Mouse (Mus musculus) embryonic facial prominence, embryonic 10.5 days (tissue): ENCODE results near the gene Psme2. TPM values are rescaled to one million over a fixed set of nuclear protein-coding genes. Genes with fewer than 3 reads are reported as not detected.
A peak's percentile ranks its signal among the peaks of the same experiment; 100 is the strongest.

Source experiments
- DNase-seq: peaks from one replicate; pipeline ENCODE4 v3.0.0-alpha.2; 2017; ENCODE audit warnings: low spot score
- H3K27ac ChIP-seq: fragments of 300-500 bp; sonication (generic); replicated peaks from 2 replicates; pipeline ENCODE4 v1.5.1; 2016; ENCODE audit warnings: mild to moderate bottlenecking
- H3K27me3 ChIP-seq: fragments of 300-500 bp; sonication (generic); replicated peaks from 2 replicates; pipeline ENCODE4 v1.6.1; 2016; ENCODE audit warnings: low read depth, mild to moderate bottlenecking; ENCODE audit not compliant: poor library complexity, severe bottlenecking
- H3K36me3 ChIP-seq: fragments of 300-500 bp; sonication (generic); replicated peaks from 2 replicates; pipeline ENCODE4 v1.6.1; 2016; ENCODE audit warnings: mild to moderate bottlenecking, moderate library complexity
- H3K4me1 ChIP-seq: fragments of 300-500 bp; sonication (generic); 2 replicates; pipeline ENCODE4 v1.6.1; 2016
- H3K4me3 ChIP-seq: fragments of 300-500 bp; sonication (generic); 2 replicates; pipeline ENCODE4 v1.5.1; 2016; ENCODE audit warnings: mild to moderate bottlenecking, moderate library complexity
- H3K9me3 ChIP-seq: fragments of 300-500 bp; sonication (generic); 2 replicates; pipeline ENCODE4 v1.6.1; 2016; ENCODE audit warnings: mild to moderate bottlenecking
- WGBS: fragments of 180-500 bp; shearing (Covaris S2); methylation state at CpG from one replicate; pipeline ENCODE4 v1.1.7; 2016; 5-methylcytosine and 5-hydroxymethylcytosine counted together
- polyA plus RNA-seq: library from polyadenylated mRNA; unstranded; fragments of >200 nt; fragmentation: Nextera tagmentation; extraction: Ambion mirVana; gene quantifications from 2 replicates; pipeline ENCODE4 v1.2.1, GENCODE M21; 2016

Gene Psme2
- polyA plus RNA-seq, 1 experiment from 2014 or later, result 186 TPM

GRCm38 (mm10) chr14:55575711-55576110, 15.2 kb downstream of the Psme2 start:
- H3K27ac ChIP-seq, result peak overlapping the region; percentile 54; the same call in 1 of the 2 replicates
- H3K4me3 ChIP-seq, result 0 out of 2 replicates have a peak overlapping the region, but pooled peaks have one; percentile 5
- H3K27me3 ChIP-seq, result no peaks in the 10 kb centered on the region
- WGBS, result 68% methylated on average over 13 of the region's 13 CpGs
- no peak for DNase-seq
- no peaks in the 10 kb centered on the region for H3K9me3 ChIP-seq
- peaks cover 29% of the 10 kb centered on the region for H3K4me1 ChIP-seq
- H3K36me3 ChIP-seq, result peaks cover 12% of the 10 kb centered on the region

GRCm38 (mm10) chr14:55575302-55575701, 15.6 kb downstream of the Psme2 start, which contains the start of gene Fitm1:
TSS of gene Fitm1 (plus strand) at chr14:55575617.
- no peaks in the 10 kb centered on the region for H3K9me3 ChIP-seq

GRCm38 (mm10) chr14:55571760-55572159, 19.2 kb downstream of the Psme2 start:
- Histone ChIP-seq H3K4me3 (no peak overlapping the region), H3K36me3 (peaks cover 39% of the 10 kb centered on the region), H3K9me3 (no peaks in the 10 kb centered on the region), H3K4me1 (peaks cover 12% of the 10 kb centered on the region), H3K27ac (no peak overlapping the region), H3K27me3 (no peaks in the 10 kb centered on the region)
- no peak for DNase-seq

More at GRCm38 (mm10) chr14:55575302-55575701, 15.6 kb downstream of the Psme2 start, which contains the start of gene Fitm1:
- Histone ChIP-seq H3K27ac (peak within 1 kb of the TSS; percentile 54; the same call in 1 of the 2 replicates), H3K4me1 (peaks cover 29% of the 10 kb centered on the region), H3K36me3 (peaks cover 10% of the 10 kb centered on the region), H3K4me3 (0 out of 2 replicates have a peak within 1 kb of the TSS, but pooled peaks have one; percentile 5), H3K27me3 (no peaks in the 10 kb centered on the region)
- WGBS, result 77% methylated on average over 8 of the region's 8 CpGs
- DNase-seq, result no peak

- H3K36me3 ChIP-seq, result peaks cover 51% of the 10 kb centered on the region
- H3K4me1 ChIP-seq, result peaks cover 4% of the 10 kb centered on the region
- WGBS, result 89% methylated on average over 2 of the region's 2 CpGs
- H3K9me3 ChIP-seq, result no peaks in the 10 kb centered on the region
- H3K27me3 ChIP-seq, result no peaks in the 10 kb centered on the region
- no peak overlapping the region for H3K4me3 ChIP-seq
- H3K27ac ChIP-seq, result no peak overlapping the region
- DNase-seq, result no peak
Measured at GRCm38 (mm10) chr14:55570588-55570987, 20.3 kb downstream of the Psme2 start.

GRCm38 (mm10) chr14:55567496-55567895, 23.4 kb downstream of the Psme2 start:
- Histone ChIP-seq H3K27me3 (no peaks in the 10 kb centered on the region), H3K4me1 (no peaks in the 10 kb centered on the region), H3K27ac (no peak overlapping the region), H3K36me3 (peaks cover 77% of the 10 kb centered on the region), H3K9me3 (no peaks in the 10 kb centered on the region), H3K4me3 (no peak overlapping the region)
- DNase-seq, result no peak
- WGBS, result 87% methylated on average over 3 of the region's 3 CpGs

GRCm38 (mm10) chr14:55565748-55566147, 25.2 kb downstream of the Psme2 start:
- Histone ChIP-seq H3K36me3 (peaks cover 75% of the 10 kb centered on the region), H3K27ac (no peak overlapping the region), H3K27me3 (no peaks in the 10 kb centered on the region), H3K4me3 (no peak overlapping the region), H3K4me1 (peaks cover 16% of the 10 kb centered on the region), H3K9me3 (no peaks in the 10 kb centered on the region)
- DNase-seq, result no peak
- 79% methylated on average over 3 of the region's 3 CpGs for WGBS

GRCm38 (mm10) chr14:55563249-55563648, 27.7 kb downstream of the Psme2 start:
- 89% methylated on average over 11 of the region's 11 CpGs for WGBS
- no peak overlapping the region for H3K4me3 ChIP-seq
- no peak overlapping the region for H3K27ac ChIP-seq
- no peaks in the 10 kb centered on the region for H3K27me3 ChIP-seq
- peaks cover 22% of the 10 kb centered on the region for H3K4me1 ChIP-seq
- H3K36me3 ChIP-seq, result peaks cover 53% of the 10 kb centered on the region
- no peaks in the 10 kb centered on the region for H3K9me3 ChIP-seq
- no peak for DNase-seq

GRCm38 (mm10) chr14:55561860-55562259, 29.1 kb downstream of the Psme2 start:
- peaks cover 39% of the 10 kb centered on the region for H3K36me3 ChIP-seq
- H3K4me1 ChIP-seq, result peaks cover 25% of the 10 kb centered on the region
- H3K9me3 ChIP-seq, result no peaks in the 10 kb centered on the region
- WGBS, result 81% methylated on average over 10 of the region's 10 CpGs
- DNase-seq, result no peak
- no peak overlapping the region for H3K27ac ChIP-seq
- H3K27me3 ChIP-seq, result no peaks in the 10 kb centered on the region
- peak overlapping the region; percentile 79 for H3K4me3 ChIP-seq

GRCm38 (mm10) chr14:55560202-55561073, 30.5 kb downstream of the Psme2 start, which contains the start of gene A730061H03Rik:
TSS of gene A730061H03Rik (minus strand) at chr14:55560406.
- WGBS, result under 1% methylated on average over 51 of the region's 51 CpGs
- DNase-seq, result peak; percentile 98
- peaks cover 26% of the 10 kb centered on the region for H3K4me1 ChIP-seq
- peaks cover 25% of the 10 kb centered on the region for H3K36me3 ChIP-seq
- H3K27ac ChIP-seq, result peak within 1 kb of the TSS; percentile 95
- no peaks in the 10 kb centered on the region for H3K9me3 ChIP-seq
- peak within 1 kb of the TSS; percentile 79 for H3K4me3 ChIP-seq
- H3K27me3 ChIP-seq, result no peaks in the 10 kb centered on the region

- Histone ChIP-seq H3K27me3 (no peaks in the 10 kb centered on the region), H3K4me3 (peak within 1 kb of the TSS; percentile 79), H3K27ac (peak within 1 kb of the TSS; percentile 95), H3K4me1 (peaks cover 26% of the 10 kb centered on the region), H3K36me3 (peaks cover 18% of the 10 kb centered on the region), H3K9me3 (no peaks in the 10 kb centered on the region)
- under 1% methylated on average over 27 of the region's 27 CpGs for WGBS
- DNase-seq, result peak; percentile 95
Measured at GRCm38 (mm10) chr14:55559799-55560201, 31.1 kb downstream of the Psme2 start, which contains the start of gene Dcaf11. TSS of gene Dcaf11 (plus strand) at chr14:55560006.

GRCm38 (mm10) chr14:55558740-55559448, 32.0 kb downstream of the Psme2 start:
- Histone ChIP-seq H3K4me1 (peaks cover 26% of the 10 kb centered on the region), H3K36me3 (peaks cover 9% of the 10 kb centered on the region), H3K9me3 (no peaks in the 10 kb centered on the region), H3K27ac (peak overlapping the region; percentile 95; the same call in 1 of the 2 replicates), H3K27me3 (no peaks in the 10 kb centered on the region), H3K4me3 (peak overlapping the region; percentile 79)
- WGBS, result 57% methylated on average over 6 of the region's 6 CpGs
- no peak for DNase-seq

- H3K27me3 ChIP-seq, result no peaks in the 10 kb centered on the region
- WGBS, result 87% methylated on average over 3 of the region's 3 CpGs
- H3K4me3 ChIP-seq, result no peak overlapping the region
- H3K36me3 ChIP-seq, result no peaks in the 10 kb centered on the region
- H3K9me3 ChIP-seq, result no peaks in the 10 kb centered on the region
- no peak overlapping the region for H3K27ac ChIP-seq
- no peak for DNase-seq
- H3K4me1 ChIP-seq, result peaks cover 26% of the 10 kb centered on the region
Measured at GRCm38 (mm10) chr14:55557587-55557986, 33.3 kb downstream of the Psme2 start.
